Mouse (Mus musculus) stomach, embryonic 14.5 days (tissue): ENCODE measurements around the gene Fam198a. TPM values are rescaled to one million over a fixed set of nuclear protein-coding genes. Genes with fewer than 3 reads are reported as not detected.
A peak's percentile ranks its signal among the peaks of the same experiment; 100 is the strongest.

Experiments
- ATAC-seq: fragments of 200-750 bp; cut with Nextera tagmentation; 2 replicates; pipeline ENCODE4 v1.8.0; 2017; ENCODE audit warnings: low read depth, moderate TSS enrichment; ENCODE audit not compliant: insufficient number of reproducible peaks, insufficient read depth, low FRiP score
- H3K27ac ChIP-seq: fragments of 300-500 bp; sonication (generic); 2 replicates; pipeline ENCODE4 v1.5.1; 2014; ENCODE audit warnings: mild to moderate bottlenecking, low read length, moderate library complexity, mixed read lengths
- H3K27me3 ChIP-seq: fragments of 300-500 bp; sonication (generic); 2 replicates; pipeline ENCODE4 v1.6.1; 2014; ENCODE audit warnings: low read length, control low read depth, mixed read lengths; ENCODE audit not compliant: control insufficient read depth, insufficient read depth
- H3K36me3 ChIP-seq: fragments of 300-500 bp; sonication (generic); 2 replicates; pipeline ENCODE4 v1.6.1; 2014; ENCODE audit warnings: mild to moderate bottlenecking, control low read depth, low read length, moderate library complexity, mixed read lengths; ENCODE audit not compliant: control insufficient read depth, insufficient read depth
- H3K4me1 ChIP-seq: fragments of 300-500 bp; sonication (generic); 2 replicates; pipeline ENCODE4 v1.6.1; 2014; ENCODE audit warnings: low read length, control low read depth, mixed read lengths; ENCODE audit not compliant: control insufficient read depth, insufficient read depth
- H3K4me2 ChIP-seq: fragments of 300-500 bp; sonication (generic); replicated peaks from 2 replicates; pipeline ENCODE4 v1.6.1; 2014; ENCODE audit warnings: low read depth, low read length, control low read depth
- H3K4me3 ChIP-seq: fragments of 300-500 bp; sonication (generic); 2 replicates; pipeline ENCODE4 v1.5.1; 2014; ENCODE audit warnings: low read depth, low read length, control low read depth
- H3K9ac ChIP-seq: fragments of 300-500 bp; sonication (generic); replicated peaks from 2 replicates; pipeline ENCODE4 v1.6.1; 2014; ENCODE audit warnings: low read depth, mild to moderate bottlenecking, control low read depth, low read length, moderate library complexity, mixed read lengths
- H3K9me3 ChIP-seq: fragments of 300-500 bp; sonication (generic); 2 replicates; pipeline ENCODE4 v1.6.1; 2016; ENCODE audit warnings: low read depth, low read length, control low read depth; ENCODE audit not compliant: control insufficient read depth
- WGBS: fragments of 180-500 bp; shearing (Covaris S2); extraction: QIAGEN DNeasy Blood & Tissue Kit; methylation state at CpG from one replicate; pipeline ENCODE4 v1.1.7; 2014; 5-methylcytosine and 5-hydroxymethylcytosine counted together
- polyA plus RNA-seq: library from polyadenylated mRNA; unstranded; fragments of >200 nt; fragmentation: Nextera tagmentation; extraction: Ambion mirVana; gene quantifications from 2 replicates; pipeline ENCODE4 v1.2.1, GENCODE M21; 2014

The Fam198a gene
- polyA plus RNA-seq, 1 experiment from 2014 or later: 4.4 TPM

DNA sequence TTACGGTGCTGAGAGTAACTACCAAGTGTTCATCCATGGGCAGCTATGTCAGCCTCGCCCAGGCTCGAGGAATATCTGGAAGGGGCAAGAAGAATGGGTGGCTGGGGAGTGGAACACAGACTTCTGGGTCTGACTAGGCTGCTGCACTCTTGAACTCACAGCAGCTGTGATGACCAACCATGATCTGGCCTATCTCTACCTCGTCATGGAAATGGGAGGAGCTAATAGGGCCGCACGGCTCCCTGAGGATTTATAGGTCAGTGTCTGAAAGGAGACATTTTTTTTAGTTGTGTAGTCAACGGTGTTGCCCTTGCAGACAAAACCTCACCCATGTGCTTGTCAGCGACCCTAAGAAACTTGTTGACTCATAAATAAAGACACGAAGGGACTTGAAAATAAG, 30.3 kb downstream of the Fam198a start:
- H3K9ac ChIP-seq: no peak overlapping the region
- 84% methylated on average over 9 of the region's 9 CpGs for WGBS
- H3K27me3 ChIP-seq: no peaks in the 10 kb centered on the region
- peaks cover 4% of the 10 kb centered on the region; the same call in 1 of the 2 replicates for H3K36me3 ChIP-seq
- H3K27ac ChIP-seq: no peak overlapping the region
- no peaks in the 10 kb centered on the region for H3K4me1 ChIP-seq
- no peak overlapping the region for H3K4me2 ChIP-seq
- no peaks in the 10 kb centered on the region for H3K9me3 ChIP-seq
- H3K4me3 ChIP-seq: no peak overlapping the region
- no peak for ATAC-seq

DNA sequence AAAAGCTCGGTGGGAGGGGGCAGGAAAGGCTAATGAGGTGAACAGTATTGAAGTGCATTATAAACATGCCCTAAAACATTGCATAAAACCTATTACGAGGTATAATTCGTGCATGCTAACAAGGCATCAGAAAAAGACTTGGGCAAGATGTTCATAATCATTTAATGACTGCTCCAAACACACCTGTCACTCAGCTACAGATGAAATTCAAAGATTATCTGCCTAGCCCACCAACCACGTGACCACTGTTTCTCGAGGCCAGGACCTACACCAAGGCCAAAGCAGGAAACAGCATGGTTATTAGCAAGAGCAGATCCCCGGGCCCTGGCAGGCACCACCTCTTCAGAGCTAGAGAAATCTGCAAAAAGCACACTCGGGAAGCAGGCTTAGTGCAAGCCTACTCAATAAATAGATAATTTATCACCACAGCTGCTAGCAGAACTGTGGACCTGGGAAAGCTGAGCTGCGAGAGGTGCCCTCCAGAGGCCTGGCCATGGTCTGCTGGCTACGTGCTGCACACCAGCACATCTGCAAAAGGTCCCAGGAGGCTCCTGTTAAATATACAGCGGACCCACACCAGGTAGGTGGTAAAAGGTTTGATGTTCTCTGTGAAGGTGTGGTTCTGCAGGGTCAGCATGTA, 30.8 kb downstream of the Fam198a start:
- H3K4me1 ChIP-seq: no peaks in the 10 kb centered on the region
- ATAC-seq: no peak
- 64% methylated on average over 10 of the region's 10 CpGs for WGBS
- H3K27ac ChIP-seq: no peak overlapping the region
- no peaks in the 10 kb centered on the region for H3K27me3 ChIP-seq
- no peak overlapping the region for H3K4me3 ChIP-seq
- H3K9me3 ChIP-seq: no peaks in the 10 kb centered on the region
- H3K9ac ChIP-seq: no peak overlapping the region
- peaks cover 4% of the 10 kb centered on the region; the same call in 1 of the 2 replicates for H3K36me3 ChIP-seq
- H3K4me2 ChIP-seq: no peak overlapping the region

DNA sequence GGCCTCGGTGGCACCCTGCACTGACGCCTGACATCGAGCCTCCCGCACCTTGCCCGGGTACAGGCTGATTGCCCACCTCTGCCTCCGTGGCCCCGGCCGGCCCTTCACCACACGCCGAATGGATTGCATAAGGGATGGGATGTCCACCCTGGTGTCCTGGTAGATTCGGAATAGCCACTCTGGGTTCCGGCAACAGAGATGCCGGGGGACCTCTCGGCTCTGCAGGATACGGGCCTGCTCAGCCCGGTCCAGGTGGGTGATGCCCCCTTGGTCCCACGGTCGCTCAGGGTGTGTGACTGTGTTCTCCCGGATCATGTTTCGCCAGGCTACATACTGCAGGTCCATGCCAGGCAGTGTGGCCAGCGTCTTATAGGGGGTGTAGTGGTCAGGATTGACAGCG, 31.4 kb downstream of the Fam198a start:
- 94% methylated on average over 22 of the region's 22 CpGs for WGBS
- Histone ChIP-seq H3K9me3 (no peaks in the 10 kb centered on the region), H3K27ac (no peak overlapping the region), H3K27me3 (no peaks in the 10 kb centered on the region), H3K36me3 (peaks cover 4% of the 10 kb centered on the region; the same call in 1 of the 2 replicates), H3K4me1 (no peaks in the 10 kb centered on the region), H3K4me3 (no peak overlapping the region), H3K4me2 (no peak overlapping the region), H3K9ac (no peak overlapping the region)
- no peak for ATAC-seq

DNA sequence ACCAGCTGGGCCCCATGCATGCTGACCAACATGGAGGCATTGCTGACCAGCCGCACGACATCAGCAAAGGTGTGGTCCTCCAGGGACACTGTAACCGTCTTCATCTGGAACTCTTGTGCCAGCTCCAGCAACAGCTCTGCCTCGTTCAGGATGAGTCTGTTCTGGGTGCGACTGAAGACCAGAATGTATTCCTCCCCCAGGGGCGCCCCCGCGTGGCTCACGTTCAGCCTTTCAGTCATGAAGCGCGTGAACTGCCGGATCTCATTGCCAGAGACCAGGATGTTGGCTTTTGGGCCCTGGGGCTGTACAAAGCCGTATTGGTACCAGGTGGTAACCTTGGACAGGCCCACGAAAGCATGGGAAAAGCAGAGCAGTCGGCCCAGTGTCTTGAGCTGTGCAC, 31.9 kb downstream of the Fam198a start:
- ATAC-seq: no peak
- 92% methylated on average over 15 of the region's 15 CpGs for WGBS
- H3K9ac ChIP-seq: no peak overlapping the region
- H3K27me3 ChIP-seq: no peaks in the 10 kb centered on the region
- H3K4me1 ChIP-seq: no peaks in the 10 kb centered on the region
- H3K4me2 ChIP-seq: no peak overlapping the region
- H3K9me3 ChIP-seq: no peaks in the 10 kb centered on the region
- H3K27ac ChIP-seq: no peak overlapping the region
- H3K4me3 ChIP-seq: no peak overlapping the region
- peaks cover 4% of the 10 kb centered on the region; the same call in 1 of the 2 replicates for H3K36me3 ChIP-seq

DNA sequence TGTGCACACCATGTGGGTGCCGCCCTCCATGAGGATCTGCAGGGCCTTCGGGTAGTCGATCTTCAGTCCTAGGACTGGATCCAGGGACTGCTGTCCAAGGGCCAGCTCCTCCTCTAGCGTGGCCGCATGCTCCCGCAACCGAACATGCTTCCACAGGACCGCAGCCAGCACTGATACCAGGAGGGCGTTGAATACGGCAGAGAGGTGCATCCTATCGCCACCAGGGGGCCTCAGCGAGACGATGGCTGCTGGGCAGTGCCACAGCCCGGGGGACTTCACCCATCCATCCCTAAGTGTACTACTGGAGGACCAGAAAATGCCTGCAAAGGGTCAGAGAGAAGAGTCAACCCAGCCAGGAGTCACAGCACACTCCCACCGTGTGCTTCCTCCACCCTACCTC, 32.7 kb downstream of the Fam198a start:
- no peaks in the 10 kb centered on the region for H3K27me3 ChIP-seq
- H3K9ac ChIP-seq: no peak overlapping the region; the same call in 1 of the 2 replicates
- no peaks in the 10 kb centered on the region for H3K4me1 ChIP-seq
- no peaks in the 10 kb centered on the region for H3K9me3 ChIP-seq
- H3K4me2 ChIP-seq: no peak overlapping the region
- peak; percentile 28; the same call in 1 of the 2 replicates for ATAC-seq
- 52% methylated on average over 15 of the region's 15 CpGs for WGBS
- no peak overlapping the region for H3K4me3 ChIP-seq
- no peak overlapping the region for H3K27ac ChIP-seq
- peaks cover 4% of the 10 kb centered on the region; the same call in 1 of the 2 replicates for H3K36me3 ChIP-seq

DNA sequence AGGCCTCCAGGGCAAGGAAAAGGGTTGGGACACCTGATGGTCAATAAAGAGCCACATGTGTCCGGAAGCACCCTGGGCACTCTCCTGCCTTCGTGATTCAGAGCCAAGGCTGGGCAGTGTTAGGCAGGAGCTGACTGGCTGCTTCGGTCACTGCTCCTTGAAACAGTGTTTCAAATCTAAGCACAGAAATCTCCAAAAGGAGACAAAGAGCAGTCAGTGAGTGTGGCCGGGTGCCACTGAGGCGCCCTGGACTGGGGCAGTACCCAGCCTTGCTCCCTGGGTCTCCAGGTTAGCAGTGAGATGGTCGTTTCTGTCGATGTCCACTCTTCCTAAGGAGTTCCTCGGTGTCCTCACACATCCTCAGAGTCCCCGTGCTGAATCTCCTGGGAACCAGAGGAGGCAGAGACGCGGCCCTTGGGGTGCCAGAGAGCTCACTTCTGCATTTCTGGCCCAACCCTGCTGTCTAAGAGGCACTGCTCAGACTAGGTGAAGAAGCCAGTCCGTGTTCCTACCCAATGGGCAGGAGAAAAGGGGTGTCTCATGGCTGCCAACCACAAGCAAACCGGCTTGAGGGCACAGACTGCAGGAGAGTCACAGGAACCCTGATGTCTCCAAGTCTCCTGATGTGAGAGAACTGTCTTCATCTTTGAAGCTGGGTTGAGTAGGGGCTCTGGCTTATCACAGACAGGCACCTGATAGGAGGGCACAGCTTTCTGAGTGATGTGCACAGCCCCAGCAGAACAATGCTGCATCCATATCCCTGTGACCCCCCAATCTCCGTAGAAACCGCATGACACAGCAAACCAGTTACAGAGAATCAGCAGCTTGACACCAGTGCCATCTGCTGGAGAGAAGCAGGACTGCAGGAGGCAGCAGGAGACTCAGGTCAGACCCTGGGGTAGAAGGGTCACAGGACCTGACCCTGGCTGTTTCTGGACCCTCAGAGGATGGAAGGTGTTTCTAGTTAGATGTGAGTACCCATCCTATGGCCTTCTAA, 34.0 kb downstream of the Fam198a start:
- no peak overlapping the region for H3K4me2 ChIP-seq
- peaks cover 4% of the 10 kb centered on the region; the same call in 1 of the 2 replicates for H3K36me3 ChIP-seq
- no peak for ATAC-seq
- no peak overlapping the region for H3K9ac ChIP-seq
- H3K4me1 ChIP-seq: no peaks in the 10 kb centered on the region
- 75% methylated on average over 15 of the region's 15 CpGs for WGBS
- no peaks in the 10 kb centered on the region for H3K27me3 ChIP-seq
- H3K9me3 ChIP-seq: no peaks in the 10 kb centered on the region
- H3K4me3 ChIP-seq: no peak overlapping the region
- H3K27ac ChIP-seq: no peak overlapping the region

DNA sequence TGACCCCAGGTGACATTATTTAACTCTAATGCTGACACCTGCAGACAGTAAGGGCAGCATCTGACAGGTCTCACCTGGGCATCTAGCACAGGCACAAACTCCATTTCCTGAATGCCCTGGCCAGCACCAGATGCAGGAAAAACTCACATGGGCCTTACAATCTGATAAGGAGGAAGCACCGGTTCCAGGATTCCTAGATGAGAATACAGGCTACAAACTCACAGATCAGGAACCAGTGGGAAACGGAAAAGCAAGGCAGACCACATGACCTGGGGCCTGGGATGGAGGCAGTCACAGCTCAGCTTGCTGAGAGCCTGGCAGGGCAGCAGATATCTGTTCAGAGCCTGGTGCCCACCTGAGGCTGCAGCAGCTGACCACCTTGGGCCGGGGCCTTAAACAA, 38.1 kb downstream of the Fam198a start:
- Histone ChIP-seq H3K4me2 (no peak overlapping the region), H3K27me3 (no peaks in the 10 kb centered on the region), H3K9me3 (no peaks in the 10 kb centered on the region), H3K36me3 (no peaks in the 10 kb centered on the region), H3K9ac (no peak overlapping the region), H3K27ac (no peak overlapping the region), H3K4me3 (no peak overlapping the region), H3K4me1 (no peaks in the 10 kb centered on the region)
- ATAC-seq: no peak
- WGBS: 67% methylated on average over 3 of the region's 3 CpGs

DNA sequence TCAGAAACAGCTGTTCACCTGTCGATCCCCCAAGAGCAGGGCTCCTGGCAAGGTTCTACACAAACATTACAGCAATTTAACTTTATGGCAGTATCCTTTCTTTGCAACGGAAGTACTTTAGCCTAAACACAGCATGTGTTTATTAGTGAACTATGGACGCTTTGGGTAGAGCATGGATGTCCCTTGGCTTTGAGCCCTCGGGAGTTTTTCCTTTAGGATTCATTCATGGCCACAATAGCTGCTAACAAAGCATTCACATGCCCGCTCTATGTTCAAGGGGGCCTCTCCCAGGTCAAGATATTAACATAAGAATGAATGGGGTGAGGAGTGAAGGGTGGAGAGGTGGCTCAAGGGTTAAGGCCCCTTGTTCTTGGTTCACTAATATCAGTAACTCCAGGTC, 38.7 kb downstream of the Fam198a start:
- H3K9ac ChIP-seq: no peak overlapping the region
- ATAC-seq: no peak
- H3K9me3 ChIP-seq: no peaks in the 10 kb centered on the region
- no peak overlapping the region for H3K4me3 ChIP-seq
- no peak overlapping the region for H3K27ac ChIP-seq
- H3K4me1 ChIP-seq: no peaks in the 10 kb centered on the region
- no peaks in the 10 kb centered on the region for H3K36me3 ChIP-seq
- H3K27me3 ChIP-seq: no peaks in the 10 kb centered on the region
- 60% methylated on average over 5 of the region's 5 CpGs for WGBS
- H3K4me2 ChIP-seq: no peak overlapping the region
